Mouse (Mus musculus): Measurements from ENCODE around the gene Asl. TPM values are rescaled to one million over a fixed set of nuclear protein-coding genes. Genes with fewer than 3 reads are reported as not detected.

Gene Asl
- polyA plus RNA-seq, 1 experiment from 2014 or later: 38.2 TPM

DNA sequence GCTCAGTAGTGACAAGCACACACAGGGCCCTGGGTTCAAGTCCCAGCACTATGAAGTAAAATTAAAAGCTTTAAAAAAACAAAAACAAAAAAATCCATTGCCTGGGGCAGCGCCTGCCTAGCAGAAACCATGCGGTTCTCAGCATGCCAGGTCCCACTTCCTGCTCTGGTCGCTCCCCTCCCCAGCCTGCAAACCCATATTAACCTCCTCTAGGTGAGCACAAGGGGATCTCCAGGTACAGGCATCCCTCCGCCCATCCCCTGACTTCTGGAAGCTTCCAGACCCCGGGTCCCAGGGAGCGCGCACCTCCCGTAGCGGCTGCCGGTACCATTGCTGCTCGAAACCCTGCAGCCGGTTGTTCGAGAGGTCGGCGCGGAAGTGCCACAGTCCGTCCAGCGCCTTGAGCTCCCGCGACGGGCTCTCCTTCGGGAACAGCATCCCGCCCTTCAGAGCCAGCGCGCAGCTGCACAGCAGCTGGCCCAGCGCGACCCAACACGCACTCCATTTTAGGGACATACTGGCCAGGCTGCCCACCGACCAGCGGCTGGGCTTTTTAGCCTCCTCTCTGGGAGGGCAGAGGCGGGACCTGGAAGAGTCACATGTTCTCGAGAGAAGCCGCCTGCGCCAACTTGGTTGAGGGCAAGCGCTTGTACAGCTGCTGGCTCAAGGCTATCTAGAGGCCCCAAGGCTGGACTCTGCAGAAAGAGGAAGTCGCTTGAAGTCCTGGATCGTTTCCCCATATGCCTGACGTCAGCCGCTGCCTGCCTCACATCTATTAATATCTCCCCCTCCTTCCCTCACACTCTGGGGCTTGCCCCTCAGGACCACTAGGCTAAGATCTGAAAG lies 26.5 kb downstream of the Asl start, which contains the start of gene Gusb:
Gusb (minus strand) TSS at position 749 of the 846 bp plus-strand sequence.
- Histone ChIP-seq H3K36me3 (ENCODE audit: control insufficient read depth, insufficient read depth, low read length) (no peaks in the 10 kb centered on the region), H3K4me2 (ENCODE audit: low read length) (peak within 1 kb of the TSS; percentile 70), H3K9ac (ENCODE audit: low read length) (peak within 1 kb of the TSS; percentile 68), H3K4me3 (ENCODE audit: low read depth, low read length) (peak within 1 kb of the TSS; percentile 48), H3K4me1 (ENCODE audit: control insufficient read depth, insufficient read depth, low read length) (no peaks in the 10 kb centered on the region), H3K27me3 (replicated peaks; ENCODE audit: control insufficient read depth, insufficient read depth, low read length) (no peaks in the 10 kb centered on the region), H3K9me3 (replicated peaks; ENCODE audit: control insufficient read depth, low read length) (no peaks in the 10 kb centered on the region), H3K27ac (ENCODE audit: low read depth, low read length) (no peak within 1 kb of the TSS)
- DNase-seq (ENCODE audit: low spot score): peak; percentile 77
- 2% methylated on average over 39 of the region's 39 CpGs for WGBS
- ATAC-seq: peak; percentile 85

DNA sequence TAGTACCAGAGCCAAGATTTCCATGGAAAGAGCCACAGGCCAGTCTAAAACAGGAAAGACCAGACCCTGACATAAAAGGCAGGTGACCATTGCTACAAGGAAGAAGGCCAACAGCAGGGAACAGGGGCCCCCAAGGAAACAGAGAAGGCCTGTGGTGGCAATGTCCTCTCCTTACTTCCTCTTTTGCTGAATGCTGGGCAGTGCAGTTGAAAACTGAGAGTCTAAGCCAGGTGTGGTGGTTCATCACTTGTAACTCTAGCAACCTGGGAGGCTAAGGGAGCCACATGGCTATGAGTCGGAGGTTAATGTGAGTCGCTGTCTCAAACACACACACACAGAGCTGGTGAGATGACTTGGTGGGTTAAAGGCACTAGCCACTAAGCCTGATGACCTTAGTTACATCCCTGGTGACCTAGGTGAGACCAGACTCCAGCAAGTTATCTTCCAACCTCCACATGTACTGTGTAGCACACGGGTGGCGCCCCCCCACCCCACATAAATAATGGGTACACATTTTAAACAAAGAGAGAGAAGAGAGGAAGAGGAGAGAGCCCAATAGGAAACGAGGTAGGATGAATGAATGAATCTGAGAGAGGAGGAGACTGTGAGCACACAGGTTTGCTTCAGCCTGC lies 27.6 kb downstream of the Asl start:
- ATAC-seq (no peak), DNase-seq (ENCODE audit: low spot score) (no peak)
- no peak overlapping the region for H3K4me2 ChIP-seq (ENCODE audit: low read length)
- no peak overlapping the region for H3K4me3 ChIP-seq (ENCODE audit: low read depth, low read length)
- H3K4me1 ChIP-seq (ENCODE audit: control insufficient read depth, insufficient read depth, low read length): no peaks in the 10 kb centered on the region
- no peaks in the 10 kb centered on the region for H3K36me3 ChIP-seq (ENCODE audit: control insufficient read depth, insufficient read depth, low read length)
- 69% methylated on average over 5 of the region's 5 CpGs for WGBS
- H3K27ac ChIP-seq (ENCODE audit: low read depth, low read length): no peak overlapping the region
- H3K27me3 ChIP-seq (replicated peaks; ENCODE audit: control insufficient read depth, insufficient read depth, low read length): no peaks in the 10 kb centered on the region
- no peak overlapping the region for H3K9ac ChIP-seq (ENCODE audit: low read length)
- H3K9me3 ChIP-seq (replicated peaks; ENCODE audit: control insufficient read depth, low read length): no peaks in the 10 kb centered on the region

DNA sequence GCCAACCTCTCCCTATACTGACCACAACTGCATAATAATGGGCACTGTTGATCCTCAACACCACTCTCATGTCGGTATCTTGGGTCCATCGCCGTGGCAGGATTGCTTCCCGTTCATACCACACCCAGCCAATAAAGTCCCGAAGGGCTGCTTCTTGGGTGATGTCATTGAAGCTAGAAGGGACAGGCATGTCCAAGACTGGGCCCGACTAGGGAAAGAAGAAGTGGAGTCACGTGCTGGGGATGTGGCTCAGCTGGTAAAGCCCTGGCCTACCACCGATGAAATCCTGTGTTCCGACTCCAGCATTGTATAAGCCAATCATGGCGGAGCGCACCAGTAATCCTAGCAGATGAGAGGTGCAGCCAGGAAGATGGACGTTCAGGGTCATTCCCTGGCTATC lies 28.3 kb downstream of the Asl start:
- H3K9me3 ChIP-seq (replicated peaks; ENCODE audit: control insufficient read depth, low read length): no peaks in the 10 kb centered on the region
- DNase-seq (ENCODE audit: low spot score) (no peak), ATAC-seq (no peak)
- no peak overlapping the region for H3K4me3 ChIP-seq (ENCODE audit: low read depth, low read length)
- no peaks in the 10 kb centered on the region for H3K36me3 ChIP-seq (ENCODE audit: control insufficient read depth, insufficient read depth, low read length)
- WGBS: 93% methylated on average over 12 of the region's 12 CpGs
- H3K9ac ChIP-seq (ENCODE audit: low read length): no peak overlapping the region
- no peak overlapping the region for H3K27ac ChIP-seq (ENCODE audit: low read depth, low read length)
- no peak overlapping the region for H3K4me2 ChIP-seq (ENCODE audit: low read length)
- no peaks in the 10 kb centered on the region for H3K27me3 ChIP-seq (replicated peaks; ENCODE audit: control insufficient read depth, insufficient read depth, low read length)
- H3K4me1 ChIP-seq (ENCODE audit: control insufficient read depth, insufficient read depth, low read length): no peaks in the 10 kb centered on the region

DNA sequence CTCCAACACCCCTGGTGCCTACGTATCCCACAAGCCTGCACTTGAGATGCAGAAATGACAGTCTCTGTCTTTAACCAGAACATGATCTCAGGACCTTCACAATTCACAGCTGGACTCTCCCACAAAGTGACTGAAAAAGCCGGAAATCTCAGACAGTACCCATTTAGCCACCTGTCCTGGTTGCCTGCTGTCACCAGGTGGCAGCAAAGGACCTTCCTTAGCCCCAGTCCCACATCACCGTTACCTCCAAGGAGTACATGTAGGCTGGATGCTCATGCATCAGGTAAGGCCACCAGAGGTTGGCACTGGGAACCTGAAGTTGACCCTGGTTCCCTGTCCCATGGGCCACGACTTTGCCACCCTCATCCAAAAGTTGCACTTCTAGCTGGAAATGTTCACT lies 29.9 kb downstream of the Asl start:
- Histone ChIP-seq H3K9me3 (replicated peaks; ENCODE audit: control insufficient read depth, low read length) (no peaks in the 10 kb centered on the region), H3K9ac (ENCODE audit: low read length) (no peak overlapping the region), H3K36me3 (ENCODE audit: control insufficient read depth, insufficient read depth, low read length) (no peaks in the 10 kb centered on the region), H3K27me3 (replicated peaks; ENCODE audit: control insufficient read depth, insufficient read depth, low read length) (no peaks in the 10 kb centered on the region), H3K4me2 (ENCODE audit: low read length) (no peak overlapping the region), H3K4me3 (ENCODE audit: low read depth, low read length) (no peak overlapping the region), H3K27ac (ENCODE audit: low read depth, low read length) (no peak overlapping the region), H3K4me1 (ENCODE audit: control insufficient read depth, insufficient read depth, low read length) (no peaks in the 10 kb centered on the region)
- WGBS: 32% methylated on average over 4 of the region's 4 CpGs
- peak; percentile 69; the same call in 1 of the 2 replicates for ATAC-seq
- DNase-seq (ENCODE audit: low spot score): peak; percentile 64

DNA sequence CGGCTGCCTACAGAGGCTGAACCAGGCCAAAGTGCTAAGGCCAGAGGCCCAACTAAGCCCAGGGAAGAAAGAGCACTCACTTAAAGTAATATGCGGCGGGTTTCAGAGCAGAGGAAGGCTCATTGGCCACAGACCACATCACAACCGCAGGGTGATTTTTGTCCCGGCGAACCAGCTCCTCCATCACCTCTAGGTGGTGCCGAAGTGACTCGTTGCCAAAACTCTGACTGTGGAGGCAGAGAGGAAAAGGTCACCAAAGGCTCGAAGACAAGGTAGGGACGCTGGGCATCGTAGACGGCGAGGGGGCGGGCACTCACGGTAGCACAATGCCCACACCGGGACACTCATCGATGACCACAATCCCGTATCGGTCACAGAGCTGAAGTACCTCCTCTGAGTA lies 31.3 kb downstream of the Asl start:
- Histone ChIP-seq H3K4me2 (ENCODE audit: low read length) (no peak overlapping the region), H3K9me3 (replicated peaks; ENCODE audit: control insufficient read depth, low read length) (no peaks in the 10 kb centered on the region), H3K4me1 (ENCODE audit: control insufficient read depth, insufficient read depth, low read length) (no peaks in the 10 kb centered on the region), H3K27me3 (replicated peaks; ENCODE audit: control insufficient read depth, insufficient read depth, low read length) (no peaks in the 10 kb centered on the region), H3K27ac (ENCODE audit: low read depth, low read length) (no peak overlapping the region), H3K36me3 (ENCODE audit: control insufficient read depth, insufficient read depth, low read length) (no peaks in the 10 kb centered on the region), H3K4me3 (ENCODE audit: low read depth, low read length) (no peak overlapping the region), H3K9ac (ENCODE audit: low read length) (no peak overlapping the region)
- ATAC-seq (no peak), DNase-seq (ENCODE audit: low spot score) (no peak)
- WGBS: 73% methylated on average over 19 of the region's 19 CpGs

DNA sequence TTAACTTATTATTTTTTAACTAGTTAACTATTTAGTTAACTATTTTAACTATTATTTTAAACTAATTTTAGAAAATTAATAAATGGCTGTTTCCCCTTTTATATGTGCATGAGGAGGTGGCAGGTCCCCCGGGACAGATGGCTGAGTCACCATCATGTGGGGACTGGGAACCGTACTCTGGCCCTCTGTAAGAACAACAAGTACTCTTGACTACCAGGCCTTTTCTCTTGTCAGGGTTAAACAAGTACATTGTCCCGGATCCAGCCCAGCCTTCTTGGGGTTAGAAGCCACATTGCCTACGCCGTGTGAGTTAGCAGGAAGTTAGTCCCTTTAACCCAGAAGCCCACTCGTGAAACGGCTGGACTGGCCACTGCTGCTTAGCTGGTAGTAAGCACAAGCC lies 34.1 kb downstream of the Asl start:
- Histone ChIP-seq H3K4me3 (ENCODE audit: low read depth, low read length) (no peak overlapping the region), H3K9ac (ENCODE audit: low read length) (no peak overlapping the region), H3K27ac (ENCODE audit: low read depth, low read length) (no peak overlapping the region), H3K9me3 (replicated peaks; ENCODE audit: control insufficient read depth, low read length) (no peaks in the 10 kb centered on the region), H3K27me3 (replicated peaks; ENCODE audit: control insufficient read depth, insufficient read depth, low read length) (no peaks in the 10 kb centered on the region), H3K4me1 (ENCODE audit: control insufficient read depth, insufficient read depth, low read length) (no peaks in the 10 kb centered on the region), H3K4me2 (ENCODE audit: low read length) (no peak overlapping the region), H3K36me3 (ENCODE audit: control insufficient read depth, insufficient read depth, low read length) (no peaks in the 10 kb centered on the region)
- ATAC-seq (no peak), DNase-seq (ENCODE audit: low spot score) (no peak)
- 93% methylated on average over 7 of the region's 7 CpGs for WGBS

DNA sequence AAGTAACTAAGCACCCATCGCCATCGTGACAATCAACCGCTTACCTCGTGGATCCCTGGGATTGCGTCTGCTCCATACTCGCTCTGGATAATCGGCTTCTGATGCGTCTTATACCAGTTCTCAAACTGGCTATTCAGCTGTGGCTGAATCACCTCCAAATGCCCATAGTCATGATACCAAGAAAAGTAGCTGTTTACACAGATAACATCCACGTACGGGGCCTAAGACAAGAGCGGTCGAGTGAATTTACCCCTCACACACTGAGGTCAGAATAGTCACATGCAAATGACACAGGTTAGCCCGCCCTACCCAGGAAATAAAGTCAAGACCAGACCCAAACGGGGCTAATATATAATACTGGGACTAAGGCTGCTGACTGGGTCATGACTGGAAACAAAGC lies 35.7 kb downstream of the Asl start:
- no peaks in the 10 kb centered on the region for H3K9me3 ChIP-seq (replicated peaks; ENCODE audit: control insufficient read depth, low read length)
- no peaks in the 10 kb centered on the region for H3K36me3 ChIP-seq (ENCODE audit: control insufficient read depth, insufficient read depth, low read length)
- no peaks in the 10 kb centered on the region for H3K4me1 ChIP-seq (ENCODE audit: control insufficient read depth, insufficient read depth, low read length)
- no peaks in the 10 kb centered on the region for H3K27me3 ChIP-seq (replicated peaks; ENCODE audit: control insufficient read depth, insufficient read depth, low read length)
- H3K4me2 ChIP-seq (ENCODE audit: low read length): no peak overlapping the region
- WGBS: 90% methylated on average over 14 of the region's 14 CpGs
- H3K27ac ChIP-seq (ENCODE audit: low read depth, low read length): no peak overlapping the region
- H3K4me3 ChIP-seq (ENCODE audit: low read depth, low read length): no peak overlapping the region
- ATAC-seq (no peak), DNase-seq (ENCODE audit: low spot score) (no peak)
- no peak overlapping the region for H3K9ac ChIP-seq (ENCODE audit: low read length)

DNA sequence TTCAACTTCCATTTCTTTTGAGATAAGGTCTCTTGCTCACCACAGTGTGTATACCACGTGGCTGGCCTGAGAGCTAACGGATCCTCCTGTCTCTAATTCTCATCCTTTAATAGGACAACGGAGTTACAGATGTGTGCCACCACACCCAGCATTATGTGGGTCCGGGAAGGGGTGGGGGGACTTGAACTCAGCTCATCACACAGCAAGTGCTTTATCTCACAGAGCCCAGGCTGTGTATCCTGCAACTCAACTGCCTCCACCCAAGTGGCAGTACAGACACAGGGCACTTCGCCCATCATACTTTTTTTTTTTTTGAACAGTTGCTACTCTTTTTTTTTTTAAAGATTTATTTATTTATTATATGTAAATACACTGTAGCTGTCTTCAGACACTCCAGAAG lies 37.1 kb downstream of the Asl start:
- Histone ChIP-seq H3K9me3 (replicated peaks; ENCODE audit: control insufficient read depth, low read length) (no peaks in the 10 kb centered on the region), H3K36me3 (ENCODE audit: control insufficient read depth, insufficient read depth, low read length) (0 out of 2 replicates have a peak, but pooled peaks cover 2% of the 10 kb centered on the region), H3K27me3 (replicated peaks; ENCODE audit: control insufficient read depth, insufficient read depth, low read length) (no peaks in the 10 kb centered on the region), H3K27ac (ENCODE audit: low read depth, low read length) (no peak overlapping the region), H3K4me3 (ENCODE audit: low read depth, low read length) (no peak overlapping the region), H3K9ac (ENCODE audit: low read length) (no peak overlapping the region), H3K4me2 (ENCODE audit: low read length) (no peak overlapping the region), H3K4me1 (ENCODE audit: control insufficient read depth, insufficient read depth, low read length) (no peaks in the 10 kb centered on the region)
- DNase-seq (ENCODE audit: low spot score) (no peak), ATAC-seq (no peak)
- over 99% methylated on average over 5 of the region's 5 CpGs for WGBS

DNA sequence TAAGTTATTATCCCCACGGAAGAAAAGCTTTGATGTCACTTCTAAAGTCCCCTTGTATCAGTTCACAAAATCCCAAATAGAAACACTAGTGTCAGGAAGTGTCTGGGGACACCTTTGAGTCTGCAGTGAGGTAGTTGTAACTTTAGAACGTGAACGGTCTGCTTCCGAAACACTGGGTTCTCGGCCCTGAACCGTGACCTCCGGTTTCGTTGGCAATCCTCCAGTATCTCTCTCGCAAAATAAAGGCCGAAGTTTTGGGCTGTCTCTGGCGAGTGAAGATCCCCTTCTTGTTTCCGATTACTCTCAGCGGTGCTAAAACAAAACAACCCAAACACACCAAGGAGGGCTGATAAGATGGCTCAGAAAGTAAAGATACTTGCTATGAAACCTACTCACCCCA lies 39.7 kb downstream of the Asl start:
- ATAC-seq (no peak), DNase-seq (ENCODE audit: low spot score) (no peak)
- Histone ChIP-seq H3K9ac (ENCODE audit: low read length) (no peak overlapping the region), H3K4me2 (ENCODE audit: low read length) (no peak overlapping the region), H3K27ac (ENCODE audit: low read depth, low read length) (no peak overlapping the region), H3K9me3 (replicated peaks; ENCODE audit: control insufficient read depth, low read length) (no peaks in the 10 kb centered on the region), H3K4me3 (ENCODE audit: low read depth, low read length) (no peak overlapping the region), H3K27me3 (replicated peaks; ENCODE audit: control insufficient read depth, insufficient read depth, low read length) (no peaks in the 10 kb centered on the region), H3K4me1 (ENCODE audit: control insufficient read depth, insufficient read depth, low read length) (no peaks in the 10 kb centered on the region), H3K36me3 (ENCODE audit: control insufficient read depth, insufficient read depth, low read length) (0 out of 2 replicates have a peak, but pooled peaks cover 5% of the 10 kb centered on the region)
- WGBS: 85% methylated on average over 13 of the region's 13 CpGs
